Mouse (Mus musculus) embryonic facial prominence, embryonic 12.5 days (tissue): Measurements from ENCODE around the gene Morn1. TPM values are rescaled to one million over a fixed set of nuclear protein-coding genes. Genes with fewer than 3 reads are reported as not detected.

ENCODE experiments used
- ATAC-seq: fragments of 200-750 bp; cut with Nextera tagmentation; 2 replicates; pipeline ENCODE4 v1.8.0; 2017; ENCODE audit not compliant: insufficient number of reproducible peaks, insufficient read depth, low FRiP score, low TSS enrichment
- H3K27ac ChIP-seq: fragments of 300-500 bp; sonication (generic); 2 replicates; pipeline ENCODE4 v1.5.1; 2016; ENCODE audit warnings: mild to moderate bottlenecking
- H3K27me3 ChIP-seq: fragments of 300-500 bp; sonication (generic); 2 replicates; pipeline ENCODE4 v1.6.1; 2016; ENCODE audit warnings: mild to moderate bottlenecking, moderate library complexity
- H3K36me3 ChIP-seq: fragments of 300-500 bp; sonication (generic); 2 replicates; pipeline ENCODE4 v1.6.1; 2016; ENCODE audit warnings: mild to moderate bottlenecking
- H3K4me1 ChIP-seq: fragments of 300-500 bp; sonication (generic); 2 replicates; pipeline ENCODE4 v1.6.1; 2016
- H3K4me2 ChIP-seq: fragments of 300-500 bp; sonication (generic); replicated peaks from 2 replicates; pipeline ENCODE4 v1.6.1; 2016; ENCODE audit warnings: mild to moderate bottlenecking, moderate library complexity
- H3K4me3 ChIP-seq: fragments of 300-500 bp; sonication (generic); 2 replicates; pipeline ENCODE4 v1.5.1; 2016; ENCODE audit warnings: mild to moderate bottlenecking
- H3K9ac ChIP-seq: fragments of 300-500 bp; sonication (generic); 2 replicates; pipeline ENCODE4 v1.6.1; 2016; ENCODE audit warnings: mild to moderate bottlenecking, moderate library complexity
- H3K9me3 ChIP-seq: fragments of 300-500 bp; sonication (generic); 2 replicates; pipeline ENCODE4 v1.6.1; 2016; ENCODE audit warnings: mild to moderate bottlenecking, moderate library complexity
- WGBS: fragments of 180-500 bp; shearing (Covaris S2); methylation state at CpG from one replicate; pipeline ENCODE4 v1.1.7; 2016; 5-methylcytosine and 5-hydroxymethylcytosine counted together
- polyA plus RNA-seq: library from polyadenylated mRNA; unstranded; fragments of >200 nt; fragmentation: Nextera tagmentation; extraction: Ambion mirVana; gene quantifications from 2 replicates; pipeline ENCODE4 v1.2.1, GENCODE M21; 2016

Gene Morn1
- polyA plus RNA-seq, 1 experiment from 2014 or later: 7.7 TPM

DNA sequence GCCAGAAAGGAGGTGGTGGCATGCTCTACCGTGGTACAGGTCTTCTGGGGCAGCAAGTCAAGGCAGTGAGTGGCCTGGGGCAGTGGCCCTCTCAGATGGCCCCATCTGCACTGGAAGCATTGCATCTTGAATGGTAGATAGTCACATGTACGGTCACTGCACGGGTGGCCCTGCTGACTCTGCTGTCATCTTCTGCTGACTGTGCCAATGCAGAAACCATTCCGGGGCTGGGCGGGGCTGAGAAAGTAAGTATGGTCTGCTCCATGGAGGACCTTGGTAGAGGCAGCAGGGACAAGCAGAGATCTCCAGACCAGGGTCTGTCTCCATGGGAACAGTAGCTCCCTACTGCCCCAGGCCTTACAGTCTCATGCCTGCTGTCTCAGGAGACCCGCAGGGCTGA is 34.8 kb downstream of the Morn1 start:
- H3K9ac ChIP-seq: no peak overlapping the region
- H3K27ac ChIP-seq: peak overlapping the region; percentile 61; the same call in 1 of the 2 replicates
- ATAC-seq: no peak
- 87% methylated on average over 6 of the region's 6 CpGs for WGBS
- no peaks in the 10 kb centered on the region for H3K36me3 ChIP-seq
- no peak overlapping the region for H3K4me3 ChIP-seq
- H3K27me3 ChIP-seq: no peaks in the 10 kb centered on the region
- no peak overlapping the region for H3K4me2 ChIP-seq
- H3K9me3 ChIP-seq: no peaks in the 10 kb centered on the region
- H3K4me1 ChIP-seq: peaks cover 27% of the 10 kb centered on the region

- Histone ChIP-seq H3K4me2 (0 out of 2 replicates have a peak overlapping the region, but pooled peaks have one; percentile 30), H3K4me3 (no peak overlapping the region), H3K9ac (peak overlapping the region; percentile 39), H3K27ac (peak overlapping the region; percentile 94), H3K27me3 (no peaks in the 10 kb centered on the region), H3K36me3 (no peaks in the 10 kb centered on the region), H3K4me1 (peaks cover 27% of the 10 kb centered on the region), H3K9me3 (no peaks in the 10 kb centered on the region)
- 70% methylated on average over 6 of the region's 6 CpGs for WGBS
- peak; percentile 12 for ATAC-seq
Measured at GRCm38 (mm10) chr4:155121915-155122443, 35.6 kb downstream of the Morn1 start.

GRCm38 (mm10) chr4:155122444-155123040 is 36.2 kb downstream of the Morn1 start:
- H3K27me3 ChIP-seq: no peaks in the 10 kb centered on the region
- peaks cover 27% of the 10 kb centered on the region for H3K4me1 ChIP-seq
- H3K27ac ChIP-seq: peak overlapping the region; percentile 94
- peak; percentile 78 for ATAC-seq
- H3K4me2 ChIP-seq: peak overlapping the region; percentile 30; the same call in 1 of the 2 replicates
- H3K9ac ChIP-seq: peak overlapping the region; percentile 39
- WGBS: 17% methylated on average over 16 of the region's 16 CpGs
- H3K36me3 ChIP-seq: no peaks in the 10 kb centered on the region
- no peaks in the 10 kb centered on the region for H3K9me3 ChIP-seq
- H3K4me3 ChIP-seq: no peak overlapping the region

DNA sequence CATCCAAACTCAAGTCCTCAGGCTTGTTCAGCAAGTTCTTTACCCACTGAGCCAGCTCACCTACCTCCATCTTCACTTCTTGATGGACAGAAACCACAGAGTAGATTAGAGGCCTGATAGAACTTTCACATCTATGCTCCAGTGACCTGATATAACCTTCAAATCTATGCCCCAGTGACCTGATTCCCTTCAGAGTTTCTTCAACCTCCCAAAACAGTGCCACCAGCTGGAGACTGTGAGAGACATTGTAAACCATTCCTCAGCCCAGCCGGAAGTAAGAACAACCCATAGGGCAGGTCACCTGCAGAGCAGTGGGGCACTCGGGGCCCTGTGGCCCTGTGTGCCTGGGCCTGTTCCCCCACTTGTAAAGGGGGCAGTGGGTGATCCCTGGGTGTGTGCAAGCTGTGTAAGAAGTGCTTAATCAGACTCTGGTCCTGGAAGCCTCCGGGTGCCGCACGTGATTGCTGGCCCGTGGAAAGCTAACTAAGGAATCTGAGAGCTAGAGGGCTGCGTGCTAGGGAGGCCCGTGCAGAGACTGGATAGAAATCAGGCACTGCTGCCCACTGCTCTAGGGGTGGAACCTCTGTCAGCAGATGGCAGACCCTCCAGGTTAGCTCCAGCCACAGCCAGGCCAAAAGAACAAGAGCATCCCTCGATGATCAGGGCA is 37.6 kb downstream of the Morn1 start:
- 82% methylated on average over 9 of the region's 9 CpGs for WGBS
- H3K36me3 ChIP-seq: no peaks in the 10 kb centered on the region
- H3K9me3 ChIP-seq: no peaks in the 10 kb centered on the region
- H3K4me1 ChIP-seq: peaks cover 27% of the 10 kb centered on the region
- no peak overlapping the region for H3K4me3 ChIP-seq
- H3K27me3 ChIP-seq: no peaks in the 10 kb centered on the region
- no peak overlapping the region for H3K4me2 ChIP-seq
- H3K27ac ChIP-seq: 0 out of 2 replicates have a peak overlapping the region, but pooled peaks have one; percentile 94
- no peak overlapping the region for H3K9ac ChIP-seq
- ATAC-seq: no peak

DNA sequence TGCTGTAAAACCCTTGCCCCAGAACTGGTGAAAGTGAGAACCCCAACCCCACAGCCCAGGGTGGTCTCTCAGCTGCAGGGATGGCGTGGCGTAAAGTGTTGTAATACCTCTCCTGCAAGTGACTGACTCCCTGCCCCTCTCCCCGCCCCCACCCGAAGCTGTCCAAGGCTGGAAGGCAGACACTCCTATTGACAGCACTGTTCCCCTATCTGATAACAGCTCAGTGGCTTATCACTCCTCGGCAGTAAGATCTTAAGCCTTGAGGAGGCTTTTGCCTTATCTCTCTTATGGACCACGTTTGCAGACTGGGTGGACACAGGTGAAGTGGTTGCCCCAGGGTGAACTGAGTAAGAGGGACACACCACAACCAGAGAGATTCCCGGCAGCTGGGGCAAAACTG is 38.9 kb downstream of the Morn1 start:
- ATAC-seq: no peak
- Histone ChIP-seq H3K27ac (no peak overlapping the region), H3K4me1 (peaks cover 36% of the 10 kb centered on the region), H3K4me3 (no peak overlapping the region), H3K27me3 (no peaks in the 10 kb centered on the region), H3K36me3 (no peaks in the 10 kb centered on the region), H3K9ac (no peak overlapping the region; the same call in 1 of the 2 replicates), H3K9me3 (no peaks in the 10 kb centered on the region), H3K4me2 (no peak overlapping the region)
- 49% methylated on average over 7 of the region's 7 CpGs for WGBS

DNA sequence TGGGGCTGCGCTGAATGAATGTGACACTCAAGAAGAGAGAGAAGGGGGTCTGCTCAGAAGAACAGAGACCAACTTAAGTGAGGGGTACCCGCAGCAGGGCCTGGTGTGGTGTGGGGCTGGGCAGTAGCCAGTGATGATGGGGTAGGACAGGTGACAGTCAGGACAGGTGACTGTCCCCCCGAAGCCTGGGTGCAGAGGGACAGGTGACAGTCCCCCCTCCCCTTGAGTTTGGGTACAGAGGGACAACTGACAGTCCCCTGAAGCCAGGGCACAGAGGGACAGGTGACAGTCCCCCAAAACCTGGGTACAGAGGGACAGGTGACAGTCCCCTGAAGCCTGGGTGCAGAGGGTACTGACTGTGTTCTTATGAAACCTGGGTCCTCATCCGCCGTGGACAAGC is 39.8 kb downstream of the Morn1 start:
- Histone ChIP-seq H3K27me3 (no peaks in the 10 kb centered on the region), H3K36me3 (no peaks in the 10 kb centered on the region), H3K9me3 (no peaks in the 10 kb centered on the region), H3K4me1 (peaks cover 43% of the 10 kb centered on the region), H3K27ac (no peak overlapping the region), H3K4me3 (no peak overlapping the region), H3K4me2 (no peak overlapping the region), H3K9ac (no peak overlapping the region)
- no peak for ATAC-seq
- 85% methylated on average over 5 of the region's 5 CpGs for WGBS

- Histone ChIP-seq H3K9ac (no peak overlapping the region), H3K9me3 (no peaks in the 10 kb centered on the region), H3K4me2 (no peak overlapping the region), H3K27ac (0 out of 2 replicates have a peak overlapping the region, but pooled peaks have one; percentile 5), H3K36me3 (no peaks in the 10 kb centered on the region), H3K4me3 (no peak overlapping the region), H3K4me1 (peaks cover 43% of the 10 kb centered on the region), H3K27me3 (no peaks in the 10 kb centered on the region)
- ATAC-seq: no peak
- WGBS: 71% methylated on average over 7 of the region's 7 CpGs
Measured at GRCm38 (mm10) chr4:155126602-155127372, 40.4 kb downstream of the Morn1 start.

- no peaks in the 10 kb centered on the region for H3K27me3 ChIP-seq
- 89% methylated on average over 15 of the region's 15 CpGs for WGBS
- no peak for ATAC-seq
- H3K4me3 ChIP-seq: no peak overlapping the region
- H3K9me3 ChIP-seq: no peaks in the 10 kb centered on the region
- no peak overlapping the region for H3K9ac ChIP-seq
- no peak overlapping the region for H3K27ac ChIP-seq
- H3K4me1 ChIP-seq: peaks cover 34% of the 10 kb centered on the region
- no peaks in the 10 kb centered on the region for H3K36me3 ChIP-seq
- H3K4me2 ChIP-seq: no peak overlapping the region
Measured at GRCm38 (mm10) chr4:155128411-155128810, 42.0 kb downstream of the Morn1 start.

- 96% methylated on average over 10 of the region's 10 CpGs for WGBS
- Histone ChIP-seq H3K4me3 (no peak overlapping the region), H3K36me3 (no peaks in the 10 kb centered on the region), H3K9me3 (no peaks in the 10 kb centered on the region), H3K27ac (peak overlapping the region; percentile 64; the same call in 1 of the 2 replicates), H3K4me2 (no peak overlapping the region), H3K27me3 (no peaks in the 10 kb centered on the region), H3K4me1 (peaks cover 41% of the 10 kb centered on the region), H3K9ac (no peak overlapping the region)
- no peak for ATAC-seq
Measured at GRCm38 (mm10) chr4:155129132-155129917, 42.9 kb downstream of the Morn1 start.

DNA sequence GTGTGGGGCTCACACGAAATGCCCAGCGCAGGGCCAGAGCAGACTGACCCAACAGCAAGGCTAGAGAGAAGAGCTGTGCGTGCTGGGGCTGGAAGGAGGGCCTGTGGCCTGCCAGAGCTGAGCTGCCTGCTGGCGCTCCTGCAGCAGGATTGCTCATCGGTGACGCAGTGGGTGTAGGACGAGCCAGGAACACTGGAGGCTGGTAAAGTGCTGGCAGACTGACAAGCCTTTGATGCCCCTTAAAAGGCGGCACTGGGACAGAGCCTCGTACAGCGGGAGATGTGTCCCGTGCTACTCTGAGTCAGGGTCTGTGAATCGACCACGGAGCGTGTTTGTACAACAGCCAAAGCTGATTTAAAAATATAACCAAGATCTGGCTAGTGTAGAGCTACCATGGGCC is 43.6 kb downstream of the Morn1 start:
- H3K27ac ChIP-seq: peak overlapping the region; percentile 64
- no peak overlapping the region for H3K4me2 ChIP-seq
- 72% methylated on average over 14 of the region's 14 CpGs for WGBS
- no peak overlapping the region for H3K9ac ChIP-seq
- no peak overlapping the region for H3K4me3 ChIP-seq
- H3K36me3 ChIP-seq: no peaks in the 10 kb centered on the region
- ATAC-seq: no peak
- H3K4me1 ChIP-seq: peaks cover 42% of the 10 kb centered on the region
- no peaks in the 10 kb centered on the region for H3K27me3 ChIP-seq
- no peaks in the 10 kb centered on the region for H3K9me3 ChIP-seq

GRCm38 (mm10) chr4:155130616-155131015 is 44.2 kb downstream of the Morn1 start:
- Histone ChIP-seq H3K4me2 (no peak overlapping the region), H3K9ac (no peak overlapping the region), H3K4me3 (no peak overlapping the region), H3K27me3 (no peaks in the 10 kb centered on the region), H3K27ac (peak overlapping the region; percentile 64), H3K4me1 (peaks cover 45% of the 10 kb centered on the region), H3K36me3 (no peaks in the 10 kb centered on the region), H3K9me3 (no peaks in the 10 kb centered on the region)
- ATAC-seq: no peak
- WGBS: 57% methylated on average over 7 of the region's 7 CpGs
